10 mouse cellular contexts compared by ENCODE assay signal in genomic region chr12:88428735-88429134, GRCm38 (mm10).
A peak's percentile ranks its signal among the peaks of the same experiment; 100 is the strongest.
DNase-seq lines count a peak whose midpoint lies in the region; ATAC-seq and TF ChIP-seq lines count a peak whose summit lies in the region.
"Had no signal": no experiment of that assay in that cellular context is flagged by ENCODE, and none has a peak within 500 bp of the region (broad histone marks: within the 10 kb centered on the region; RNA-seq: fewer than 3 reads in every experiment).

No protein-coding gene starts in this region.

- peak; percentile 66 for ATAC-seq in liver, postnatal 0 days
- no peak for ATAC-seq in hindbrain, embryonic 11.5 days (ENCODE audit: low FRiP score)

- H3K27ac ChIP-seq in bone marrow, adult 2 months (ENCODE audit: control insufficient read depth, insufficient read depth, low read depth, low read length, poor library complexity): 0 out of 2 replicates have a peak overlapping the region, but pooled peaks have one; percentile 7
- no peak overlapping the region for H3K27ac ChIP-seq in liver, postnatal 0 days (ENCODE audit: low read depth)
- no peak overlapping the region for H3K27ac ChIP-seq in hindbrain, embryonic 11.5 days (ENCODE audit: low read depth, low read length)
- H3K27ac ChIP-seq: forebrain, embryonic 12.5 days had no signal

- intact Hi-C loops in heart, postnatal 10 days (cut with DNase I): no loop called here

- DNase-seq in adrenal gland, postnatal 14 days: peak; percentile 20
- DNase-seq in adrenal gland, postnatal 10 days: no peak
- peak; percentile 35 to 54 for DNase-seq in heart, postnatal 10 days
- DNase-seq in liver, postnatal 0 days: no peak
- no peak for DNase-seq in urinary bladder, adult 2 months (ENCODE audit: low spot score)
- no peak for DNase-seq in hindbrain, embryonic 11.5 days (ENCODE audit: low spot score)
- no peak for DNase-seq in embryo, embryonic 10 days (ENCODE audit: low spot score)
- DNase-seq: gastrocnemius, postnatal 36 days had no signal

- no peak for TF ChIP-seq POLR2A in bone marrow, adult 2 months (IDR thresholded peaks at IDR 0.05; ENCODE audit: borderline replicate concordance, control insufficient read depth, low read depth, low read length)

- H3K9me3 ChIP-seq in liver, postnatal 0 days (ENCODE audit: low read length): no peaks in the 10 kb centered on the region
- H3K9me3 ChIP-seq in hindbrain, embryonic 11.5 days (ENCODE audit: control insufficient read depth, low read length): no peaks in the 10 kb centered on the region
- H3K9me3 ChIP-seq: forebrain, embryonic 12.5 days had no signal

- no peak overlapping the region for H3K4me3 ChIP-seq in bone marrow, adult 2 months (replicated peaks; ENCODE audit: control insufficient read depth, low read depth, low read length)
- H3K4me3 ChIP-seq in liver, postnatal 0 days (ENCODE audit: low read depth, low read length): no peak overlapping the region
- H3K4me3 ChIP-seq in hindbrain, embryonic 11.5 days (ENCODE audit: low read depth, low read length): no peak overlapping the region
- H3K4me3 ChIP-seq: forebrain, embryonic 12.5 days had no signal

- no peak for TF ChIP-seq CTCF in bone marrow, adult 2 months (IDR thresholded peaks at IDR 0.05; ENCODE audit: control insufficient read depth, insufficient read depth, low read length)
- no peak for TF ChIP-seq CTCF in liver, postnatal 0 days (IDR thresholded peaks at IDR 0.05; ENCODE audit: low read depth)

- H3K4me2 ChIP-seq in liver, postnatal 0 days (ENCODE audit: low read depth, low read length): no peak overlapping the region
- no peak overlapping the region for H3K4me2 ChIP-seq in hindbrain, embryonic 11.5 days (replicated peaks; ENCODE audit: low read depth, low read length)
- H3K4me2 ChIP-seq: forebrain, embryonic 12.5 days had no signal

- no peaks in the 10 kb centered on the region for H3K27me3 ChIP-seq in liver, postnatal 0 days (ENCODE audit: insufficient read depth, low read length)
- no peaks in the 10 kb centered on the region for H3K27me3 ChIP-seq in hindbrain, embryonic 11.5 days (ENCODE audit: control insufficient read depth, insufficient read depth, low read length)
- H3K27me3 ChIP-seq: forebrain, embryonic 12.5 days had no signal

- no peaks in the 10 kb centered on the region for H3K36me3 ChIP-seq in liver, postnatal 0 days (replicated peaks; ENCODE audit: insufficient read depth, low read length)
- no peaks in the 10 kb centered on the region for H3K36me3 ChIP-seq in hindbrain, embryonic 11.5 days (ENCODE audit: control insufficient read depth, insufficient read depth, low read length)

- 0 out of 2 replicates have a peak, but pooled peaks cover 2% of the 10 kb centered on the region for H3K4me1 ChIP-seq in bone marrow, adult 2 months (ENCODE audit: control insufficient read depth, insufficient read depth, low read length)
- peaks cover 2% of the 10 kb centered on the region; the same call in 1 of the 2 replicates for H3K4me1 ChIP-seq in liver, postnatal 0 days (ENCODE audit: insufficient read depth)
- no peaks in the 10 kb centered on the region for H3K4me1 ChIP-seq in hindbrain, embryonic 11.5 days (replicated peaks; ENCODE audit: control insufficient read depth, insufficient read depth, low read length)

- 25% methylated on average over 2 of the region's 2 CpGs for WGBS in bone marrow, adult 2 months
- 62% methylated on average over 2 of the region's 2 CpGs for WGBS in liver, postnatal 0 days (ENCODE audit: insufficient replicate concordance)
- 80% methylated on average over 2 of the region's 2 CpGs for WGBS in hindbrain, embryonic 11.5 days

- no peak for TF ChIP-seq EP300 in liver, postnatal 0 days (IDR thresholded peaks at IDR 0.05; ENCODE audit: low read depth)

- H3K9ac ChIP-seq in liver, postnatal 0 days (replicated peaks): no peak overlapping the region
- no peak overlapping the region for H3K9ac ChIP-seq in hindbrain, embryonic 11.5 days (ENCODE audit: low read depth, low read length)
- H3K9ac ChIP-seq: forebrain, embryonic 12.5 days had no signal

Comparison
In these comparisons a context has a peak if more than half of its experiments do, and no peak if none do; other contexts are left out.
1. DNase-seq: peak in adrenal gland, postnatal 14 days (single experiment) and heart, postnatal 10 days (2 of 2); none in adrenal gland, postnatal 10 days (single experiment), liver, postnatal 0 days (single experiment), urinary bladder, adult 2 months (single experiment), hindbrain, embryonic 11.5 days (single experiment) and embryo, embryonic 10 days (single experiment).